Mouse (Mus musculus) adrenal gland, postnatal 4 days (tissue): ENCODE data around the gene Tmprss4. TPM values are rescaled to one million over a fixed set of nuclear protein-coding genes. Genes with fewer than 3 reads are reported as not detected.
A peak's percentile ranks its signal among the peaks of the same experiment; 100 is the strongest.

ENCODE experiments used
- DNase-seq, 2 experiments: peaks; one replicate each; pipeline ENCODE4 v3.0.0; 2021 to 2022; ENCODE audit warnings: low spot score in 2 of 2, mixed read lengths in 2 of 2
- total RNA-seq, 2 experiments: library from RNA; stranded (reverse); gene quantifications; 2 replicates each; pipeline ENCODE4 v1.2.3; 2021

The Tmprss4 gene
- total RNA-seq, 2 experiments from 2014 or later, result 0.50 TPM; not detected in 1

- DNase-seq, result no peak
Measured at GRCm38 (mm10) chr9:45197549-45197948, 6.3 kb downstream of the Tmprss4 start.

GRCm38 (mm10) chr9:45196125-45196830 is 7.6 kb downstream of the Tmprss4 start:
- no peak for DNase-seq

DNA sequence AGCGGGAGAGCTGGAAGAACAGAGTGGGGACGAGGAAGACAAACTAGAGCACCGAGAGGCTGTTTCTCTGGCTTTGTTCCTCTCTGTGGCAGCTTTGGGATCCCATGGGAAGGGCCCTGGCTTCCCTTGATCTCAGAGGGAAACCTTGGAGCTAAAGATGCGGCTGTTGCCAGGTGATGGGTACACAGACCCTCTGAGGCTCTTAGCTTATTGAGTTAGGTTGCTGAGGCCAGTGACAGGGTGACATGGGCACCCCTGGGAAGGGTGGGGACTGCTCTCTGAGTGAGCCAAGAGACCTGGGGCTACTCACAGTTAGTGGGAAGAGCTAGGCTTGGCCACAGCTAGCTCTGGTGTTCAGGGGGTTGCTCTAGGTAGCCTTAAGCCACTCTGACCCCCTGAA is 8.4 kb downstream of the Tmprss4 start:
- DNase-seq, result no peak

DNA sequence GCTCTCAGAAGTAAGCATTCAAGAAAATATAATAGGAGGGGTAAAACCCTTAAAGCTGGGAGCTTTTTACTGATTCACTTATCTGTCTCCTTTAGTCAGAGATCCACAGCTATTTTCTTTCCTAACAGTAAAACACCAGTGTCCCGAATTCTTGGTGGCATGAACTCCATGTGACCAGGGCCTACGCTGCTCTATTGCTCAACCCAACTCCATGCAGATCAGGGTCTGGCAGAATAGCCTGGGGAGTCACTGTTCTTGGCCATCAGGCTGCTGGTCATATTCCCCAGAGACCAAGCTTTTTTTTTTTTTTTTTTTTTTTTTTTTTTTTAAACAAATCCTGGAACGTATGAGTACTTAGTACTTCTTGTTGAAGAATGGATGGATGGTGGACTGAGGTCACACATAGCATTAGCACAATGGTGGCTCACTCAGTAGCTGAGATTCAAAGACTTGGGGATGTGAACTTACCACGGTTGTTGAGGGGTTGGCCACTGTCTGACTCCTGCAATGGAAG is 14.2 kb downstream of the Tmprss4 start:
- no peak for DNase-seq

- no peak for DNase-seq
Measured at GRCm38 (mm10) chr9:45188570-45189563, 15.0 kb downstream of the Tmprss4 start.

GRCm38 (mm10) chr9:45185250-45185649 is 18.6 kb downstream of the Tmprss4 start:
- DNase-seq, result no peak

DNA sequence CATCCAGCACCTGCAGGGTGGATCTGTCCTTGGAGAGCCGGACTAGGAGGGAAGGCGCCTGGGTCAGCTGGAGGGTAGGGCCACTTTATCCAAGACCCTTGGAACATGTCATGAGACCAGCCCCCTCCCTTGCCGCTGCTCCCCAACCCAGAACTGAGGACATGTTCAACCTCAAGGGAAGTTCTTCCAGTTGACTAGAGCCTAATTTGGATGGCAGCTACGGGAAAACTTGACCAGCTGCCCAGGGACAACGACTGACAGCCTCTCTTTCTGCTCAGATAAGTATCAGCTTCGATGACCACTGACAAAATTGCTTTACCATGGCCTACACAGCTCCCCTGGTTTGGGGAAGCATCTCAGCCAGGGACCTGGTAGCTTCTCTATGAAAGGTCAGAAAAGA is 20.6 kb downstream of the Tmprss4 start:
- no peak for DNase-seq

- DNase-seq, result no peak
Measured at GRCm38 (mm10) chr9:45182521-45182920, 21.4 kb downstream of the Tmprss4 start.

- DNase-seq, result no peak
Measured at GRCm38 (mm10) chr9:45181770-45182169, 22.1 kb downstream of the Tmprss4 start, which contains the start of gene BC049352. TSS of gene BC049352 (plus strand) at chr9:45182007.

- DNase-seq, result no peak
Measured at GRCm38 (mm10) chr9:45179282-45179681, 24.6 kb downstream of the Tmprss4 start.

GRCm38 (mm10) chr9:45173475-45173874 is 30.4 kb downstream of the Tmprss4 start:
- DNase-seq, result no peak

- DNase-seq, result no peak
Measured at GRCm38 (mm10) chr9:45171073-45171610, 32.8 kb downstream of the Tmprss4 start.

- no peak for DNase-seq
Measured at GRCm38 (mm10) chr9:45170150-45170549, 33.7 kb downstream of the Tmprss4 start.

DNA sequence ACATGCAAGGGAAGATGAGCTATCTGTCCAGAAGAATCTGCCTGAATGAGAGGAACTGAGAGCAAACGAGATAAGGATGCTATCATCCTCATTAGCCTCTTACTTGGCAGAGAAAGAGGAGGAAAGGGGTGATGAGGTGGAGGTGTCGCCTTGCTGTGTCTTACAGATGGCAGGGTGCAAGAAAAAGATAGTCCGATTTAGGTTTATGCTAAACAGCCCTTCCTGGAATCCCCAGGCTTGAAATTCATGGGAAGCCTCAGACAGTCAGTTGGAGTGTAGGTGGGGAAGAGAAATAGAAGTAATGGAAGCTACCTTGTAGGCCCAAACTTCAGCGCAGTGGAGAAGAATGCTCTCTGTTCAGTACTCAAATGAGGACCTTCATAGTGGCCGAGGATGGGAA is 36.0 kb downstream of the Tmprss4 start:
- DNase-seq, result no peak

GRCm38 (mm10) chr9:45153361-45153760 is 50.5 kb downstream of the Tmprss4 start:
- DNase-seq, result no peak

- DNase-seq, result no peak
Measured at GRCm38 (mm10) chr9:45150933-45151332, 53.0 kb downstream of the Tmprss4 start.

- peak in 1 of 2 experiments; percentile 39 for DNase-seq
Measured at GRCm38 (mm10) chr9:45146267-45146597, 57.7 kb downstream of the Tmprss4 start.

DNA sequence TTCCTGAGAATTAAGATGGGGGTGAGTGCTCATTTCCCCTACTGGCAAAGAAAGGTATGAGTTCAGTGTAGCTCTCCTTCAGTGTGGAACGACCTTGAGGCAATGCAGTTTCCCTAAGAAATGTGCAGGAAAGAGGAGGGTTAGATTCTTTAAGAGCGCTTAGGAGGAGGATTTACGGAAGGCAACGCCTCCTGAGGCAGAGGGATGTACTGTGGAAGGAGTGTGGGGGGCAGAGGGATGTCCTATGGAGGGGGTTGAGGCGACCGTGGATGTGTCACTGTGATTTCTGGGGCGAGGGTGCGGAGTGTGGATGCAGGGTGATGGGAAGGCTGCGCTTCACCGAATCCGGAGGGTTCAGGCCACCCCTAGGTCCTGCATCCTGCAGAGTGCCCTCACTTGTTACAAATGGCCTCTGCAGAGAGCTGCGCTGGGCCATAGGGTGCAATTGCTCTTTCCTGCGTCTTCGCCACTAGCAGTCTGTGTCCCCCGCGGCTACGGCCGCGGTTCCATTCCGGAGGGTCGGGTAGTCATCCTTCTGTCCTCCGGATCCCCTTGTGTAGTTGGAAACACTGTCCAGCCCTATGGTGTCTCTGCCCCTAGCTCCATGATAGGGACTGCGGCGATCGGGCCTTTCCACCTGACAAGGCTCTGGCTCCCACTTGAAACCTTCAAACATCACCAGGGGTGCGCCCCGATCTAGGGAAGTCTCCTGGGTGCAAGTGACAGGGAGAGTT is 58.2 kb downstream of the Tmprss4 start:
- no peak for DNase-seq

DNA sequence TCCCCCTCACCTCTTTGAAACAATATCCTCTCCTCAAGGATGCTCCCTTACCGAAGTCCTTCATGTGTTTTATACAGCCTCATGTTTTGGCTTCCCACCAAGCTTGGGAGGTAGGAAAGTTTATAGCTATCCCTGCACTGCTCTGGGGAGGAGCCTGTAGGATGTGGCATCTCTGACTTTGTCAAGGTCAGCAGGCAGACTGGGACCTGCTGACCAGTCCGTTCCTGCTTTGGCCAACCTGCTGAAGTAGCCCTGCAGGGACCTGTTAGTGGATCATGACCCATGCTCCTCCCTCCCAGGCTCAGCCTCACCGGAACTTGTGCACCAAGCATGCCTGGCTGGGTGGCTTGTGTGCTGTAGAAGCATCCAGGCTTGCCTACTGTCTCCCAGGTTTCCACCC is 61.2 kb downstream of the Tmprss4 start:
- no peak for DNase-seq

- DNase-seq, result no peak
Measured at GRCm38 (mm10) chr9:45140945-45141344, 62.9 kb downstream of the Tmprss4 start.

GRCm38 (mm10) chr9:45139082-45139481 is 64.8 kb downstream of the Tmprss4 start:
- no peak for DNase-seq
